Mouse (Mus musculus): ENCODE results near the gene St6galnac1.

- TF ChIP-seq EP300 (IDR thresholded peaks at IDR 0.05; ENCODE audit: insufficient read depth, low read depth, low read length) (no peak), POLR2A (IDR thresholded peaks at IDR 0.05; ENCODE audit: insufficient read depth, low read length) (no peak)
Observed at GRCm38 (mm10) chr11:116808811-116809395, 33.6 kb upstream of the St6galnac1 start.

All from ES-Bruce4 (cell line).